Mouse (Mus musculus) brain, embryonic 14.5 days (tissue): Measurements from ENCODE around the gene Ago4.

ENCODE experiments used
- CTCF ChIP-seq: fragments of 200-500 bp; IDR thresholded peaks from 2 replicates; pipeline ENCODE4 v1.5.1; 2012; ENCODE audit warnings: inconsistent platforms, mild to moderate bottlenecking, moderate library complexity, borderline replicate concordance; ENCODE audit not compliant: insufficient read depth, insufficient read length; ENCODE audit errors: extremely low read depth
- POLR2A ChIP-seq: fragments of 200-500 bp; IDR thresholded peaks from 2 replicates; pipeline ENCODE4 v1.6.1; 2012; ENCODE audit warnings: mild to moderate bottlenecking, inconsistent platforms, borderline replicate concordance; ENCODE audit not compliant: poor library complexity, insufficient read depth, insufficient read length, severe bottlenecking; ENCODE audit errors: extremely low read depth

GRCm38 (mm10) chr4:126553685-126554084 lies 20.4 kb upstream of the Ago4 start:
- no peak for TF ChIP-seq POLR2A
- TF ChIP-seq CTCF = no peak
